Mouse (Mus musculus): ENCODE measurements at regions not wholly inside any gene's neighbourhood (a gene's known extent, or its start where the extent isn't known, plus 50 kb on each side); places are given as distances from the start of the nearest gene placed in this dataset.

- DNase-seq (ENCODE audit: low read depth, low spot score), result no peak
Measured at GRCm38 (mm10) chr12:66157630-66158292, 126.4 kb downstream of the Rpl10l start.

- DNase-seq (ENCODE audit: low read depth, low spot score), result no peak
Measured at GRCm38 (mm10) chr12:66156980-66157629, 127.1 kb downstream of the Rpl10l start.

- DNase-seq (ENCODE audit: low read depth, low spot score), result no peak
Measured at GRCm38 (mm10) chr12:66130909-66131308, 153.3 kb downstream of the Rpl10l start.

- DNase-seq (ENCODE audit: low read depth, low spot score), result no peak
Measured at GRCm38 (mm10) chr12:66119565-66119964, 164.6 kb downstream of the Rpl10l start.

- no peak for DNase-seq (ENCODE audit: low read depth, low spot score)
Measured at GRCm38 (mm10) chr12:66090806-66091447, 193.3 kb downstream of the Rpl10l start.

GRCm38 (mm10) chr12:66060326-66060725 is 223.9 kb downstream of the Rpl10l start:
- no peak for DNase-seq (ENCODE audit: low read depth, low spot score)

GRCm38 (mm10) chr12:66055206-66055605 is 229.0 kb downstream of the Rpl10l start:
- DNase-seq (ENCODE audit: low read depth, low spot score), result no peak

GRCm38 (mm10) chr12:66048936-66049335 is 235.3 kb downstream of the Rpl10l start:
- no peak for DNase-seq (ENCODE audit: low read depth, low spot score)

GRCm38 (mm10) chr12:66036281-66036680 is 247.9 kb downstream of the Rpl10l start:
- DNase-seq (ENCODE audit: low read depth, low spot score), result peak; percentile 21

GRCm38 (mm10) chr12:66027535-66027934 is 256.7 kb downstream of the Rpl10l start:
- DNase-seq (ENCODE audit: low read depth, low spot score), result no peak

- DNase-seq (ENCODE audit: low read depth, low spot score), result no peak
Measured at GRCm38 (mm10) chr12:66012706-66013105, 271.5 kb downstream of the Rpl10l start.

All from skeletal muscle tissue, adult 2 months (tissue).